Mouse (Mus musculus): Measurements from ENCODE around the gene Phlda3.

Gene Phlda3

DNA sequence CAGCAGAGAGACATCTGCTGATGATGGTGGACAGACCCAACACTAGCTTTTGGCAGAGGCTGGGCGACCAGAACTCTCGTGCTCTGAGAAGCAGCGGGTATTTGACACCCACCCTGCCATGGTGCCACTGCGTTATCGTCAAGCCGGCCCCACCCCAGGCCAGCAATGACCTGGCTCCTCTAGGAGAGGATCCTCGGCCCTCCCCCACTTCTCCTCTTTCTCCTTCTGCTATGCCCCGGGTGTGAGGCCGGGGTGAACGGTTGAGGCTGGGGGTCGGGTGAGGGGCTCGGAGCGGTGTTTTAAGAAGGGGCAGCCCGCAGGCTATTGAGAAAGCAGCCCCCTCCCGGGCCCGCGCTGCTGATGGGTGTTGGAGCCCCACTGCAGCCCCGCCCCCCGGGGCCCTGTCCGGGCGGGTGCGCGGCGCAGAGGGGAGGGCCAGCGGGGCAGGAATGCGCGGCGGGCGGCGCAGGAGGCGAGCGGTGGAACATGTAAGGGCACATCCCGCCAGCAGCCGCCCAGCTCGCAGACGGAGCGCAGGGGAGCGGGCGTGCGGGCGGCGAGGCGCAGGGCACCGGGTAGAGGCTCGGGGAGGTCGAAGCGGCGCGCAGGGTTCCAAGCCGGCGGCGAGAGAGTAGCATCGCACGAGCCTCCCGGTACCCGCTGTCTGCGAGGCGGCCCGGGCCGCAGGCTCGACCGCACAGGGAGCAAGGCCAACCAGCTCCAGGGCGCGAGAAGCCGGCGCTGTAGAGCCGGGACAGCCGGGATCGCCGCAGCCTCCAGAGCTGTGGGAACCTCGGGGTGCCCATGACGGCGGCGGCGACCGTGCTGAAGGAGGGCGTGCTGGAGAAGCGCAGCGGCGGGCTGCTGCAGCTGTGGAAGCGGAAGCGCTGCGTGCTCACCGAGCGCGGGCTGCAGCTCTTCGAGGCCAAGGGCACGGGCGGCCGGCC is at the start of gene Phlda3:
Phlda3 (plus strand) TSS at position 475 of the 947 bp plus-strand sequence.
- peak in 1 of 2 experiments; percentile 14 for DNase-seq (ENCODE audit: low spot score in 2 of 2)

DNA sequence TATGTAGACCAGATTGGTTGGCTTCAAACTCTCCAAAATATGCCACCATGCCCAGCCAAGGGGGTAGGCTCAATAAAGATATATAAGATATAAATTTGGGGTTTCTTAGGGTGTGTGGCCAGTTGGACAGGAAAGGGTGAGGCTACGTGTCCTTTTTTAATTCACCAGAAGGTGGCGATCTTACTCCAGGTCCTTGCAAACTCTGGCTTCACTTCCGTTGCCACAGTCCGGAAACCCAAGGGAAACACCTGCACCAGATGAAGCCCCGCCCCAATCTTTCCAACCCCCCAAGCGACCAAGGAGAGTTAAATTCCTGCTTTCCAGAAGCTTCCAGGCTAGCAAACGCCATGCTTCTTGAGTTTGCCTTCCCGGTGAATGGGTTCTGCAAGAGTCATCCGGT is 46.4 kb upstream of the Phlda3 start:
- DNase-seq (ENCODE audit: low spot score in 2 of 2), result peak; percentile 68 to 77

DNA sequence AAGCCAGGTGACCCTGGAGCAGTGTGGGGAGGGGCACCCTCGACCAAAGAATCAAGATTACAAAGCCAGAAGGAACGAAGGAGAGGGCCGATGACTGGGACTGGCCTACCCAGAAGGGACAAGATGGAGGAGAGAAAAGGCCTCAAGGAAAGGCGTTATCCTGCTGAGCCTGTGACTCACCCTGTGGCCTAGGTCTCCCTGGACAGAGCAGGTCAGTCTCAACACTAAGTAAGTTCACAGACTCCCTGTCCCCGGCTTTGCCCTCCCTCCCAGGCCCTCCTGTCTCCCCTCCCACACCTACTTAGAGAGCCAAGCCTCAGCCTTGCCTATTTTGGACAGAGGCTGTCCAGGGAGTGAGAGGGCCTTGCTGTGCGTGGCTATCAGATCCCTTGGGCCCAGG is 45.9 kb upstream of the Phlda3 start, which contains the start of gene Csrp1:
Csrp1 (plus strand) TSS at position 79 of the 400 bp plus-strand sequence.
- DNase-seq (ENCODE audit: low spot score in 2 of 2), result no peak

DNA sequence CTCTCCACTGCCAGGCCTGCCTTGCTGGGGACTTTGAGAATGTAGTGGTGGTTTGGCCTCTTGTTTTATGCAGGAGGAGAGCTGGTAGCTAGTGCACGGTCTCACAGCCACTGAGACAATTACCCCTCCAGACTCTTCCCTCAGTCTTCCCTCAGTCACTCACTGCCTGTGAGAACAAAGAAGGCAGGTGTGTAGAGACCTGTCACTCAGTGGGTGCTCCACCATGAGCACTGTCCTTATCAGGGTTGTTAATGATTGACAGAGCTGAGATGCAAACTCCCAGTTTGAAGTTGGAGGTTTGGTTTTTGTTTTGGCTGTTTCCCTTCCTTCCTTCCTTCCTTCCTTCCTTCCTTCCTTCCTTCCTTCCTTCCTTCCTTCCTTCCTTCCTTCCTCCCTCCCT is 42.9 kb upstream of the Phlda3 start:
- no peak for DNase-seq (ENCODE audit: low spot score in 2 of 2)

DNA sequence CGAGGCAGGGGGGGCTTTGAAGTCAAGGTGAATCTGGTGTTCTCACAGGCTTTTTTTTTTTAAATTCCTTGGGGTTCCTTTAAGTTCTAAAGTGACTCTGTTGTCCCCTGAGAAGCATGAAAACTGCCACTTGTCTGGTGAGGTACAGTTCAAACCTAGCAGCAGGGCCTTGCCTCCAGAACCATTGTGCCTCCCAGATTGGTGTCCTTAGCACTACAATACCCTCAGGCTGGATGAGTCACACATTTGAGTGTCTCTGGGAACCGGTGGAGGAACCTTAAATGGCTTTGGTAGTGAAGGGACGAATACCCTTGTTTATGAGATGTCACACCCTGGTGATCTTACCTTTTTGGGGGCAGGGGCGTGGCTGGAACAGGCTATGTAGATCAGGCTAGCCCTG is 41.8 kb upstream of the Phlda3 start:
- DNase-seq (ENCODE audit: low spot score in 2 of 2), result no peak

DNA sequence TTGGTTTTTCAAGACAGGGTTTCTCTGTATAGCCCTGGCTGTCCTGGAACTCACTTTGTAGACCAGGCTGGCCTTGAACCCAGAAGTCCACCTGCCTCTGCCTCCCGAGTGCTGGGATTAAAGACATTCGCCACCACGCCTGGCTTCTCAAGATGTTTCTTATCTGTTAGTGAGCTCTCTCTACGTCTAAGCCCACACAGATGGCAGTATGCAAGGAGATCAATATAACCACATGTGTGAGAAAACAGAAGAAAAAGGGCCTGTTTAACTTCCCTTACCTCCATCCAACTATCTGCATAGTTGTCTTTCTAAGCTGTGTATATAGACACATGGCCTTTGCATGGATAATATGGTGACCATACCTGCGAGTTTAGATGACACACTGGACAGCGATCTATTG is 40.6 kb upstream of the Phlda3 start:
- no peak for DNase-seq (ENCODE audit: low spot score in 2 of 2)

DNA sequence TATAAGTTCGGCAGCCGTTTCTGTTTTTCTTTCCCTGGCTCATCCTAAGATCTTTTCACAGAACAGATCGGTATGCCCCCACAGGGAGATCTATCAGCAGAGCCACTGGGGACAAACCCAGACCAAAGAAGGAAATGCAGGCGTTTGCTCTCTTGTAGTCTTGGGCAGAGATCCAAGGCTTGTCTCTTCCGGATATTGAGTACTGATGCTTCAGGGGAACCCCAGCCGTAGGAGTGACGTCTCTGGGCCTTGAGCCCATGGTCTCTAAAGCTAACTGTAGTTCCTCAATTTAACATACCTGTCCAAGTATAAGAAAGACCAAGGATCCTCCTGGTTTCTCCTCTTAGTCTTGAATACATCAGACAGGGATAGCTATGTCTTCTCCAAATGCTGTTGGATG is 40.0 kb upstream of the Phlda3 start:
- peak; percentile 58 to 77 for DNase-seq (ENCODE audit: low spot score in 2 of 2)

DNA sequence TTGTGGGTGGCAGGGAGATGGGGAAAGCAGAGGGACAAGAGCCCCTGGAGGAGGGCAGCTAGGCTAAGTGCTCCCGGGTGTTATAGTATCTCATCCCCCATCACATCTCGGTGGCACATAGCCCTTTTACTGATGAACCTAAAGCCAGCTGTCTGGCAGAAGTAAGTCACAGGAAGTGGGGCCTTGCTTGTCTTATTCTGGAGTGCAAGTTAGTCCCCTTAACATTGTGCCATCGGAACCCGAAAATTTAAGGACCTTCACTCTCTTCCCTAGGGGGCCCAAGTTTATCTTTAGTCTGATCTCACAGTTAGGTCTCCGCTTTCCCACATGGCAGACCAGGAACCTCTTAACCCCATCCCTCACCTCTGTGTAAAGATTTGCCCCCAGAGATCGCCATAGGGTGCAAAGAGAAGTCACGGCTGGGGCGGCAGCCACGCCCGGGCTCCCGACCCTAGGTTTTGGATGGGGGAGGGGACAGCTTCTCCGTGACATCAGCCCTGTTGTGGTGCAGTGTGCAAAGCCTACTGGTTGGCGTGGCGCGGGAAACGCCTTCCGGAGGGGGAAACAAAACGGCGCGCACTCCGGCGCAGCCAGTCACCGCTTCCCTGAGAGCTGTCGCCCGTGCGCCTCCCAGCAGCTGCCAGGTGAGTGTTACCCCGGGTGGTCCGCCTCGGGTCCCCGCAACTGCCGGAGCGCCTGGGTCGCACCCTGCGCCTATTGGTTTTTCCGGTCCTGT is 37.1 kb upstream of the Phlda3 start:
- DNase-seq (ENCODE audit: low spot score in 2 of 2), result peak; percentile 84 to 86

DNA sequence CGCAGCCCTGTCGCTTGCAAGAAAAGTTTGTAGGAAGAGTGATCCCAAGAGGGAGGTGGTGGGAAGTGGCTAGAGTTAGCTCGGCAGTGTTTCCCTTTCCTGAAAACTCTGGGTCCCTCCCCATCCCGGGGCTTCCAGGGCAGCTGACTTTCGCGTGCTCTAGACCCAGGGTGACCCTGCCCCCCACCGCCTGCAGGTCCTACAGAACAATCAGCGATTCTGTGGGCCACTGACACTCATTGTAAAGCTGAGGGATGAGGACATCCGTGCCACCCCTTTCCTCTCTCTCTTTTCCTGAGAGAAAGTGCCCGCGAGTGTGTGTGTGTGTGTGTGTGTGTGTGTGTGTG is 36.6 kb upstream of the Phlda3 start:
- no peak for DNase-seq (ENCODE audit: low spot score in 2 of 2)

DNA sequence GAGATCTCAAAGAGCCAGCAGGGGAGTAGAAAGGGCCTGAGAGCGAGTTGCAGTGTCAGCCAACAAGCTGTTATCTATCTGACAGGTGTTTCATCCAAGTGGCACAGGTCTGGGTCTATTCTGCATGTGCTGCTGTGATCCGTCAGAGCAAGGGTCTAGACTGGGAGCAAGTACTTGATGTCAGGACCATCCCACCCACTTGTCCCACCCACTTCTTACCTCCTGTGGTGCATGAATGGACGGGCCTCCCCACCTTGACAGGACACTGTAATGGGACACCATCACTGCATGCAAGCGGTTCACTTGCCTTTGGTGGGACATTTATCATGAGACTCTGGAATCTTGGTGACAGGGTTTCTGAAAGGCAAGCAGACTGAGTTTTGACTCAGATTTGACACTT is 36.1 kb upstream of the Phlda3 start:
- no peak for DNase-seq (ENCODE audit: low spot score in 2 of 2)

DNA sequence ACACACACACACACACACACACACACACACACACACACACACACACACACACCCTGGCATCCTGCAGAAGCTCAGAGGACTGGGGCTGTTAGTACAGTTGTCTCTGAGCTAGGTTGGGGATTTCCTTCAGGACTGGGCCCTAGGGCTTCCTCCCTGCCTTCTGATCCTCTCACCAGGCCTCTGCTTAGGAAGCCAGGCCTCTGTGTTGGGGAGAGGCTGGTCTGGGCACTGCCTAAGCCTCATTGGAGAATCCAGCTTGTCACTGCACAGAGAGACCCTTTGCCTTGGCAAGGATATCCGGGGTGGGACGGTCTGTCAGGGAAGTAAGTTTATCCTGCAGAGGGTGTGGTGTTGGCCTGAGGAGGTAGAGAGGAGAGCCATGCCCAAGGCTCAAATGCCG is 35.6 kb upstream of the Phlda3 start:
- DNase-seq (ENCODE audit: low spot score in 2 of 2), result no peak

DNA sequence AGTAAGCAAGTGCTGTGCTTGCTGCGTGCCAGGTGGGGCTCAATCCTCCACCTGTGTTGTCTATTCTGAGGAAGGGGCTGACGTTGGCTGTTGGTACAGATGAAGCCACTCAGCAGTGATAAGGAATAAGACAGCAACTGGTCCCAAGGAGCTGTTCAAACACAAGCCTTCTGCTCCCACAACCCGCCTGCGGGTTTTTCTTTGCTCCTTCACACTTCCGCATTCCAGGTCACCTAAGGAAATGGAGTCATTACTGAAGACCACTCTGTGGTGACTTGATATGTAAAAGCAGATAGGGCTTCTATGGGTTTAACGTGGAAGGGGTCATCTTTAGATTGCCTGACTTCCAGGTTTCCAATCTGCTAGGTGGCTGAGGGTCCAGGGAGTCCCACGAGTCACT is 34.5 kb upstream of the Phlda3 start:
- DNase-seq (ENCODE audit: low spot score in 2 of 2), result no peak

DNA sequence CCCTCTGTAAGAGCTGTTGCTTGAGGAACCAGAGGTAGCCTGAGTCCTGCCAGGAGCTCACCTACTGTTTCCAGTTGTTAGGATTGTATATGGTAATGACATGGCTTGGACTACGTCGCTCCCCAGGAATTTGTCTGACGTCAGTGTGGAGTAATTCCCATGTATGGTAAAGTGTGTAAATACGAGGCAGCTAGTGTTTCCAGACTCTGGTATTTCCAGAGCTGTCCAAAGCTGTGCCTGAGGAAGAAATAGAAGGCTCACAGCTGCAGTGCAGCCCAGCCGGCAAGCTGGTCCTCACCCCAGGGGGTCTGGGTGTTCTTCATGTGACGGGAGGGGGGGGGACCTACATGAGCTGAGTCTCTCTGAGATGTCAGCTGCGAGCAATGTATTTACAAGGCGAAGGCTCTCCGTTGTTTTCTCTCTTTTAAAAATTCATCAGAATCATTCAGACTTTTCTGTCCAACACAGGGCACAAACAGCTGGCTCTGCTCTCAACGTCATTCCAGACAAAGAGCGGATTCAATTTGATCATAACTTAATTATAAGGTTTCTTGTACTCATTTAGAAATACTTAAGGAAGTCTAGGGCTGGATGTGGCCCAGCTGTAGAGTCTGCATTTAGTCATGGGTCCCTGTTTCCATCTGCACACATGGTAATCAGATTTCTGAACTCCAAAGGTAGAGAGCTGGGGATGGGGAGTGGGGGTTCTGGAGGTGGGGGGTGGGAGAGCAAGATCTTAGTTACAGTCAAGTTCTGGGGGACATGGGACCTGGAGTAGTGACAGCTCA is 33.8 kb upstream of the Phlda3 start:
- no peak for DNase-seq (ENCODE audit: low spot score in 2 of 2)

DNA sequence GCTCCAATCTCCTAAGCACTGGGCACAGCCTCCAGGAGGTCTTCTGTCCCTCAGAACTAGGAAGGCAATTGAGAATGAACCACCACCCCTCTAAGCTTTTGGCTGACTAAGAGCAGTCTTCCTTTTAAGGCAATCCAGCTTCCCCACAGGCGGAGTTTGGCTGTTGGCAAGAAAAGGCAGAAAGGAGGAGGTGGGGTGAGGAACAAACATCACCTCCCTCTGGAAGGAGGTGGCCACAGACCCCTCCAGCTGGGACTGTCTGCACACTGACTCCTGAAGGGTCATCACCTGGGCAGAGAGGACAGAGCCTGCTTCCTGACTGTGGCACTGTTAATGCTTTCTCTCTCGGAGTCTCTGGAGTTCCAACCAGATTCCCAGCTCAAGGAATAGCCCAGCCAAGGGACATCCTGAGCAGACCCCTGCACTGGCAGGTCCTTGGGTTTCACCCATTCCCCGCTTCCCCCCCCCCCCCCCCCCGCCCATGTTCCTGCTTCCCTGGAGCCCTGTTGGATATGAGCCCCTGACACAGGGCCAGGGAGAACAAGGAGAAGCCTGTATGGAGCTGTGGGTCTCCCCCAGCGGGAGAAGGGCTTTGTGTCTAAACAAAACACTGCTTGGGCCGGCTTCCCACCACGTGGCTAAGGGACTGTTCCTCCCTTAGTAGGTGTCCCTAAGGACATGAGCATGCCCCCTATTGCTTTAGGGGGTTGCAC is 31.5 kb upstream of the Phlda3 start:
- DNase-seq (ENCODE audit: low spot score in 2 of 2), result no peak

DNA sequence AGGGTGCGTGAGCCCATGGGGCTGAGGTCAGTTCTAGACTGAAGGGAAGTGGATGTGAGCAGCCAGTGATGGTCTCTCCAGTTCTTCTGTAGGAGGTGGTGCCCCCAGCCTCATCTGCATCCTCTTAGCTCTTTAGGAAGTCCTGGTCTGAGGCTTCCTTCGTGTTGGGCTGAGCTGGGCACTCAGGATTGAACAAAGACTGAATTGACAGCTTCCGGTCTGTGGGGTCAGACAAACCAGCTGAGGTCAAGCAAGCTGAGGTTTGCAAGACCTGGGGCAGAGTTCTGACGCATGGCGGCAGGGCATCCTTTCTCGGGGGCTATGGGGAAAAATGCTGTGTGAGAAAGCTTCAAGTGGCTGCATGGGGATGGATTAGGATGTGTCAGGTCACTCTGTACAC is 30.5 kb upstream of the Phlda3 start:
- no peak for DNase-seq (ENCODE audit: low spot score in 2 of 2)

DNA sequence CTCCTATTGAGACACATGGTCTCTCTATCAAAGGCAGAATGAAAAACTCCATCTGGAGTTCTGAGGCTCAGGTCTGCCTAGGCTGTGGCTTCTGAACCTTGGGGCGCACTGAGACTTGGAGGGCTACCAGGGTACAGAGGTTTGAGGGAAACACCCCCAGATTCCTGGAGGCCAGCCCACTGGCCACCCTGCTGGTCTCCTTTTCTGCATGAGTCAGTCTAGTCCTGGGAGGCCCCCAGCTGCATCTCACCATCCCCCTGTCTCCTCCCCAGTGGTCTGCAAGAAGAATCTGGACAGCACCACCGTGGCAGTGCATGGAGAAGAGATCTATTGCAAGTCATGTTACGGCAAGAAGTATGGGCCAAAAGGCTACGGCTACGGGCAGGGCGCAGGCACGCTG is 20.9 kb upstream of the Phlda3 start:
- DNase-seq (ENCODE audit: low spot score in 2 of 2), result no peak

DNA sequence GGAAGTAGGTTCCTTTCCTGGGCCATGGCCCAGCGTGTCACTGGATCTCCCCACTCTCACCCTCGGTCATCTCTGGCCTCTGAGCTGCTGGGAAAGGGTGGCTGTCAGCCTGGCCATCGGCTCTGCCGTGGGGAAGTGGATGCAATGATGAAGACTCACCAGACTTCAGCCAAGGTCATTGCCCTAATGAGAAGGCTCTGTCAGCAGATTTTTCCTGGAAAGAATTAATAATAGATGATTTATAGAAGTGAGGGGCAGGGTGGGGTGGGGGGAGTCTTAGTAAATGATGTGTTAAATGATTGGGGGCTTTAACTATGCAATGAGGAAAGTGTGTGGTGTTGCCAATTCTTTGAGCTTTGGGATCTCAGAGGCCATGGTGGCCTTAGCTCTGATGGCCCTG is 19.7 kb upstream of the Phlda3 start:
- no peak for DNase-seq (ENCODE audit: low spot score in 2 of 2)

DNA sequence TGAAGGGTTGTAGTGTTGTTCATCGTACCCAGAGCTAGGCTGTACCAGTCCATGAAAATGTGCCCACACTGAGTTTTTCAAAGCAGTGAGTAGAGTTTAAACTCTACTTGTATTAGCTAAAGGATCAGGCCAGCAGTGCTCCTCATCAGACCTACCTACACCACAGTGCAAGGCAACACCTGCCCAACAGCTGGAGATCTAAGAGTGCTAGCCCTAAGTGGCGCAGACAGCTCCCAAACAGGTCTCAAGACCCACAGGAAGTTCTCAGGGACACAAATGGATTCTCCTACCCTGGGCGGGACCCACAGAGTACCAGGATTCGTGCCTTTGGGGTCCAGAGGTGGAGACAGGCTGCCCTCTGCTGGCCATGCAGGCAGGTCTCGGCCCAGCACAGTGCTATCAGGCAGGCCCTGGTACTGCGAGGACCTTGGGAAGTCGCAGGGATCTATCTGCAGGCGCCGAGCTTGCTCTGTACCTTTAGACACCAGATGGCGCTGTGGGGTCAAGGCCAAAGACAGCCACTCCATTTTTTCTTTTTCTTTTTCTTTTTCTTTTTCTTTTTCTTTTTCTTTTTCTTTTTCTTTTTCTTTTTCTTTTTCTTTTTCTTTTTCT is 13.1 kb upstream of the Phlda3 start:
- peak; percentile 81 to 89 for DNase-seq (ENCODE audit: low spot score in 2 of 2)

DNA sequence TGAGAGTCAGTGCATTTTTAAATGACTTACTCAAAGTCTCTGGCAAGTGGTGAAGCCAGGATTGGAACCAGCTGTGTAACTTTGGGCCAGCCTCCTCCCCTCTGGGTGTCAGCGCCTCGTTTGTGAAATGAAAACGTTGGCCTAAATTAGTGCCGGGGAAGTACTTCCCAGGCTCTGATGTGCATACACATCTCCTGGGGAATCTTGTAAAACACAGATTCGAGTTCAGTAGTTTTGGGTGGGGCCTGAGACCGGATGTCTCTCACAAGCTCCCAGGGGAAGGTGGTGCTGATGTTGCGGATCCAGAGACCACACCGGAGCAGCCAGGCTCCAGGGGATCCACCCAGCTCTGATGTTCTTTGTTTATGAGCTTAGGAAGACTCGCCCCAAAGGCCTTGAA is 10.6 kb upstream of the Phlda3 start:
- DNase-seq (ENCODE audit: low spot score in 2 of 2), result no peak

DNA sequence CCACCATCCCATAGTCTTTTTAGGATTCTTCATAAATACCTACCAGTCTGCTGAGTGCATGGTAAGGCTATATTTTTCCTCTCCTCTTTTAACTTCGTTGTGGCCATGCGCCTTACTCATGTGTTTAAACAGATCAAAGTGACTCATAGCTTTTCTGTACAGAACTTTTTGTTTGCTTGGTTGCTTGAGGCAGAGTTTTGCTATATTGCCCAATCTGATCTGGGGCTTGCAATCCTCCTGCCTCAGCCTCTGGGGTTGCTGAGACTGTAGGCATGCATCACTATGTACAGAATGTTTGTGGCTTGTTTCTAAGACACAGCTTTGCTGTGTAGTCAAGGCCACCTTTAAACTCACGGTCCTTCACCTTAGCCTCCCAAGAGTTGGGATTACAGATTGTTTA is 10.0 kb upstream of the Phlda3 start:
- DNase-seq (ENCODE audit: low spot score in 2 of 2), result no peak

DNA sequence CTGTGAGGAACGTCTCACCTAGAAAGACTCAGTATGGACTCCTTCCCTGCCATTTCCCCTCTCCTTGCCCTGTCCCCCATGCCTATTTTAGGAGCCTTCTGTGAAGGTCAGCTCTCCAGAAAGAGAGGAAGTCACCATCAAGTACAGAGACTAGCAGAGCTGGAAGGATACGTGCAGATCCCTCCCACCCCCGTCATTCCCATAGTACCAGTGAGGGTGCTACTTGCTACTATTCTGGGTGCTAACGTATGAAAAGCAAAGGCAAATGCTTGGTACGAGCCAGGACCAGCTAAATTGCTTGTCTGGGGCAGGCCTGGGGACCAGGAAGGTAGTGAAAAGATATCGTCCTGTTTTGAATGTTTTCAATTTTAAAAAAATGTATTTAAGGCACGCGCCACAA is 8.6 kb upstream of the Phlda3 start:
- no peak for DNase-seq (ENCODE audit: low spot score in 2 of 2)

All from natural killer cell, adult 2 months (primary cell).